Mouse (Mus musculus) limb, embryonic 14.5 days (tissue): ENCODE measurements around the gene Dbndd2. TPM values are rescaled to one million over a fixed set of nuclear protein-coding genes. Genes with fewer than 3 reads are reported as not detected.

Source experiments
- ATAC-seq: fragments of 200-750 bp; cut with Nextera tagmentation; 2 replicates; pipeline ENCODE4 v1.8.0; 2017; ENCODE audit warnings: low read depth, moderate number of reproducible peaks, moderate TSS enrichment; ENCODE audit not compliant: low FRiP score
- DNase-seq: peaks from one replicate; pipeline ENCODE4 v3.0.0-alpha.2; 2015; ENCODE audit warnings: low spot score
- H3K27ac ChIP-seq: fragments of 300-500 bp; sonication (generic); replicated peaks from 2 replicates; pipeline ENCODE4 v1.5.1; 2014; ENCODE audit warnings: low read depth, mild to moderate bottlenecking, low read length, moderate library complexity, mixed read lengths
- H3K27me3 ChIP-seq: fragments of 300-500 bp; sonication (generic); 2 replicates; pipeline ENCODE4 v1.6.1; 2014; ENCODE audit warnings: low read length, mixed read lengths; ENCODE audit not compliant: control insufficient read depth, insufficient read depth
- H3K36me3 ChIP-seq: fragments of 300-500 bp; sonication (generic); 2 replicates; pipeline ENCODE4 v1.6.1; 2014; ENCODE audit warnings: mild to moderate bottlenecking, low read length, moderate library complexity, mixed read lengths; ENCODE audit not compliant: control insufficient read depth, insufficient read depth
- H3K4me1 ChIP-seq: fragments of 300-500 bp; sonication (generic); 2 replicates; pipeline ENCODE4 v1.6.1; 2014; ENCODE audit warnings: antibody characterized with exemption, low read length, mixed read lengths; ENCODE audit not compliant: control insufficient read depth, insufficient read depth
- H3K4me2 ChIP-seq: fragments of 300-500 bp; sonication (generic); replicated peaks from 2 replicates; pipeline ENCODE4 v1.6.1; 2014; ENCODE audit warnings: low read depth, mild to moderate bottlenecking, low read length, moderate library complexity; ENCODE audit not compliant: severe bottlenecking
- H3K4me3 ChIP-seq: fragments of 300-500 bp; sonication (generic); replicated peaks from 2 replicates; pipeline ENCODE4 v1.5.1; 2014; ENCODE audit warnings: low read length
- H3K9ac ChIP-seq: fragments of 300-500 bp; sonication (generic); 2 replicates; pipeline ENCODE4 v1.6.1; 2014; ENCODE audit warnings: mild to moderate bottlenecking, low read depth, low read length, moderate library complexity; ENCODE audit not compliant: severe bottlenecking
- H3K9me3 ChIP-seq: fragments of 300-500 bp; sonication (generic); 2 replicates; pipeline ENCODE4 v1.6.1; 2016; ENCODE audit warnings: low read length; ENCODE audit not compliant: control insufficient read depth
- POLR2A ChIP-seq: fragments of 200-500 bp; IDR thresholded peaks from 2 replicates; pipeline ENCODE4 v1.8.0; 2012; ENCODE audit warnings: inconsistent platforms, mild to moderate bottlenecking, moderate library complexity, borderline replicate concordance; ENCODE audit not compliant: insufficient read depth, insufficient read length; ENCODE audit errors: extremely low read depth
- WGBS: fragments of 180-500 bp; shearing (Covaris S2); extraction: QIAGEN DNeasy Blood & Tissue Kit; methylation state at CpG from one replicate; pipeline ENCODE4 v1.1.7; 2014; 5-methylcytosine and 5-hydroxymethylcytosine counted together
- polyA plus RNA-seq, 2 experiments: library from polyadenylated mRNA; depleted of rRNA in 1 of 2; stranded (reverse) in 1 of 2; unstranded in 1 of 2; fragments of >200 nt; fragmentation: Nextera tagmentation in 1 of 2; extraction: Ambion mirVana in 1 of 2; gene quantifications; 2 replicates each; pipeline versions ENCODE4 v1.2.1 to v1.2.3; 2012 to 2014

The Dbndd2 gene
- polyA plus RNA-seq, 2 experiments, result 4.4 to 7.7 TPM

DNA sequence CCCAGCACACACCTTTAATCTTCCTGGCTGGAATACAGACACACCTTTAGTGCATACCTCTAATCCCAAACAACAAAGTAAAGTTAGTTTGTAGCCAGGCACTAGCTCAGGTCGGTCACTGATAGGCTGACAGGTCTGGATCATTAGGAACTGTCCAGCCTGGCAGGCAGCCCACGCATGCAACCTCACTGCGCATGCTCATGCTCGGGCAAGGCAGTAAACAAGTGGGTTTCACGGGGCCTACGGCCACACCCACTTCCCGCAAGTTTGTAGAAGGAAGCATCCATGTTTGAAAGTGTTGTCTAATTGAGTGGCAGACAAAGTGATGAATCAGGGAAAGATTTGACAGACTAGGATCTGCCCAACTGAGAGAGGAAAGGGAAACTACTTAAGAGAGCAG lies 56.7 kb downstream of the Dbndd2 start:
- H3K4me2 ChIP-seq, result no peak overlapping the region
- H3K27ac ChIP-seq, result no peak overlapping the region
- no peak overlapping the region for H3K9ac ChIP-seq
- no peaks in the 10 kb centered on the region for H3K36me3 ChIP-seq
- DNase-seq (no peak), ATAC-seq (no peak)
- TF ChIP-seq POLR2A, result no peak
- no peaks in the 10 kb centered on the region for H3K9me3 ChIP-seq
- 79% methylated on average over 7 of the region's 7 CpGs for WGBS
- H3K27me3 ChIP-seq, result no peaks in the 10 kb centered on the region
- H3K4me1 ChIP-seq, result no peaks in the 10 kb centered on the region
- H3K4me3 ChIP-seq, result no peak overlapping the region

Other genes starting within 250 kb of the Dbndd2 start
- gene Svs2, start 247.6 kb upstream of the Dbndd2 start, polyA plus RNA-seq (2012; rRNA removed), result not detected in 2 replicates
- not detected in 2 replicates for gene Svs2, start 247.6 kb upstream of the Dbndd2 start, polyA plus RNA-seq (2014; fragmentation: Nextera tagmentation; extraction: Ambion mirVana)
- not detected in 2 replicates for gene Svs3b, start 229.5 kb upstream of the Dbndd2 start, polyA plus RNA-seq (2012; rRNA removed)
- not detected in 2 replicates for gene Svs3b, start 229.5 kb upstream of the Dbndd2 start, polyA plus RNA-seq (2014; fragmentation: Nextera tagmentation; extraction: Ambion mirVana)
- gene Svs4, start 207.6 kb upstream of the Dbndd2 start, polyA plus RNA-seq (2012; rRNA removed), result not detected in 2 replicates
- not detected in 2 replicates for gene Svs4, start 207.6 kb upstream of the Dbndd2 start, polyA plus RNA-seq (2014; fragmentation: Nextera tagmentation; extraction: Ambion mirVana)
- gene Svs3a, start 196.8 kb upstream of the Dbndd2 start, polyA plus RNA-seq (2012; rRNA removed), result not detected in 2 replicates
- gene Svs3a, start 196.8 kb upstream of the Dbndd2 start, polyA plus RNA-seq (2014; fragmentation: Nextera tagmentation; extraction: Ambion mirVana), result not detected in 2 replicates
- gene Svs6, start 169.4 kb upstream of the Dbndd2 start, polyA plus RNA-seq (2012; rRNA removed), result not detected in 2 replicates
- not detected in 2 replicates for gene Svs6, start 169.4 kb upstream of the Dbndd2 start, polyA plus RNA-seq (2014; fragmentation: Nextera tagmentation; extraction: Ambion mirVana)
- not detected in 2 replicates for gene Svs5, start 153.4 kb upstream of the Dbndd2 start, polyA plus RNA-seq (2012; rRNA removed)
- gene Svs5, start 153.4 kb upstream of the Dbndd2 start, polyA plus RNA-seq (2014; fragmentation: Nextera tagmentation; extraction: Ambion mirVana), result not detected in 2 replicates
- gene Slpi, start 97.0 kb upstream of the Dbndd2 start, polyA plus RNA-seq (2012; rRNA removed), result 3.9 and 5.1 TPM in 2 replicates
- 1.1 and 2.1 TPM in 2 replicates for gene Slpi, start 97.0 kb upstream of the Dbndd2 start, polyA plus RNA-seq (2014; fragmentation: Nextera tagmentation; extraction: Ambion mirVana)
- gene Rbpjl, start 83.0 kb upstream of the Dbndd2 start, polyA plus RNA-seq (2012; rRNA removed), result 2.7 and 3.9 TPM in 2 replicates
- 0.45 and 0.76 TPM in 2 replicates for gene Rbpjl, start 83.0 kb upstream of the Dbndd2 start, polyA plus RNA-seq (2014; fragmentation: Nextera tagmentation; extraction: Ambion mirVana)
- 362 and 495 TPM in 2 replicates for gene Matn4, start 80.9 kb upstream of the Dbndd2 start, polyA plus RNA-seq (2012; rRNA removed)
- gene Matn4, start 80.9 kb upstream of the Dbndd2 start, polyA plus RNA-seq (2014; fragmentation: Nextera tagmentation; extraction: Ambion mirVana), result 30.2 and 39.9 TPM in 2 replicates
- 27.4 and 29.7 TPM in 2 replicates for gene Sdc4, start 42.2 kb upstream of the Dbndd2 start, polyA plus RNA-seq (2012; rRNA removed)
- gene Sdc4, start 42.2 kb upstream of the Dbndd2 start, polyA plus RNA-seq (2014; fragmentation: Nextera tagmentation; extraction: Ambion mirVana), result 65.9 and 68.2 TPM in 2 replicates
- gene Sys1, start 29.1 kb upstream of the Dbndd2 start, polyA plus RNA-seq (2012; rRNA removed), result 48.4 and 68.8 TPM in 2 replicates
- 73.1 TPM in 2 replicates for gene Sys1, start 29.1 kb upstream of the Dbndd2 start, polyA plus RNA-seq (2014; fragmentation: Nextera tagmentation; extraction: Ambion mirVana)
- 9.0 and 10.4 TPM in 2 replicates for gene Gm20458, start 25.1 kb upstream of the Dbndd2 start, polyA plus RNA-seq (2012; rRNA removed)
- gene Gm20458, start 25.1 kb upstream of the Dbndd2 start, polyA plus RNA-seq (2014; fragmentation: Nextera tagmentation; extraction: Ambion mirVana), result 12.2 and 14.3 TPM in 2 replicates
- gene Trp53tg5, start 12.4 kb upstream of the Dbndd2 start, polyA plus RNA-seq (2012; rRNA removed), result not detected in 2 replicates
- 0.22 TPM in 1 of 2 replicates, not detected in the other for gene Trp53tg5, start 12.4 kb upstream of the Dbndd2 start, polyA plus RNA-seq (2014; fragmentation: Nextera tagmentation; extraction: Ambion mirVana)
- gene Pigt, start 11.4 kb downstream of the Dbndd2 start, polyA plus RNA-seq (2012; rRNA removed), result 99.5 and 142 TPM in 2 replicates
- gene Pigt, start 11.4 kb downstream of the Dbndd2 start, polyA plus RNA-seq (2014; fragmentation: Nextera tagmentation; extraction: Ambion mirVana), result 72.4 and 81.4 TPM in 2 replicates
- 30.4 and 31.0 TPM in 2 replicates for gene Wfdc2, start 76.3 kb downstream of the Dbndd2 start, polyA plus RNA-seq (2012; rRNA removed)
- 27.3 and 44.0 TPM in 2 replicates for gene Wfdc2, start 76.3 kb downstream of the Dbndd2 start, polyA plus RNA-seq (2014; fragmentation: Nextera tagmentation; extraction: Ambion mirVana)
- gene Spint3, start 87.4 kb downstream of the Dbndd2 start, polyA plus RNA-seq (2012; rRNA removed), result not detected in 2 replicates
- not detected in 2 replicates for gene Spint3, start 87.4 kb downstream of the Dbndd2 start, polyA plus RNA-seq (2014; fragmentation: Nextera tagmentation; extraction: Ambion mirVana)
- gene Wfdc6a, start 99.3 kb downstream of the Dbndd2 start, polyA plus RNA-seq (2012; rRNA removed), result 0.37 and 0.55 TPM in 2 replicates
- gene Wfdc6a, start 99.3 kb downstream of the Dbndd2 start, polyA plus RNA-seq (2014; fragmentation: Nextera tagmentation; extraction: Ambion mirVana), result 0.25 and 0.53 TPM in 2 replicates
- not detected in 2 replicates for gene Eppin, start 107.5 kb downstream of the Dbndd2 start, polyA plus RNA-seq (2012; rRNA removed)
- not detected in 2 replicates for gene Eppin, start 107.5 kb downstream of the Dbndd2 start, polyA plus RNA-seq (2014; fragmentation: Nextera tagmentation; extraction: Ambion mirVana)
- not detected in 2 replicates for gene Wfdc6b, start 127.4 kb downstream of the Dbndd2 start, polyA plus RNA-seq (2012; rRNA removed)
- gene Wfdc6b, start 127.4 kb downstream of the Dbndd2 start, polyA plus RNA-seq (2014; fragmentation: Nextera tagmentation; extraction: Ambion mirVana), result not detected in 2 replicates
- gene Wfdc8, start 127.5 kb downstream of the Dbndd2 start, polyA plus RNA-seq (2012; rRNA removed), result not detected in 2 replicates
- gene Wfdc8, start 127.5 kb downstream of the Dbndd2 start, polyA plus RNA-seq (2014; fragmentation: Nextera tagmentation; extraction: Ambion mirVana), result not detected in 2 replicates
- gene Wfdc16, start 152.7 kb downstream of the Dbndd2 start, polyA plus RNA-seq (2012; rRNA removed), result not detected in 2 replicates
- not detected in 2 replicates for gene Wfdc16, start 152.7 kb downstream of the Dbndd2 start, polyA plus RNA-seq (2014; fragmentation: Nextera tagmentation; extraction: Ambion mirVana)
- 0.31 and 0.37 TPM in 2 replicates for gene Wfdc10, start 169.9 kb downstream of the Dbndd2 start, polyA plus RNA-seq (2012; rRNA removed)
- 0.68 TPM in 1 of 2 replicates, not detected in the other for gene Wfdc10, start 169.9 kb downstream of the Dbndd2 start, polyA plus RNA-seq (2014; fragmentation: Nextera tagmentation; extraction: Ambion mirVana)
- not detected in 2 replicates for gene Wfdc9, start 170.5 kb downstream of the Dbndd2 start, polyA plus RNA-seq (2012; rRNA removed)
- not detected in 2 replicates for gene Wfdc9, start 170.5 kb downstream of the Dbndd2 start, polyA plus RNA-seq (2014; fragmentation: Nextera tagmentation; extraction: Ambion mirVana)
- gene Wfdc11, start 188.0 kb downstream of the Dbndd2 start, polyA plus RNA-seq (2012; rRNA removed), result not detected in 2 replicates
- gene Wfdc11, start 188.0 kb downstream of the Dbndd2 start, polyA plus RNA-seq (2014; fragmentation: Nextera tagmentation; extraction: Ambion mirVana), result not detected in 2 replicates
- gene Wfdc13, start 199.0 kb downstream of the Dbndd2 start, polyA plus RNA-seq (2012; rRNA removed), result 0.06 and 0.08 TPM in 2 replicates
- gene Wfdc13, start 199.0 kb downstream of the Dbndd2 start, polyA plus RNA-seq (2014; fragmentation: Nextera tagmentation; extraction: Ambion mirVana), result 0.18 TPM in 1 of 2 replicates, not detected in the other
- gene Spint4, start 212.4 kb downstream of the Dbndd2 start, polyA plus RNA-seq (2012; rRNA removed), result not detected in 2 replicates
- not detected in 2 replicates for gene Spint4, start 212.4 kb downstream of the Dbndd2 start, polyA plus RNA-seq (2014; fragmentation: Nextera tagmentation; extraction: Ambion mirVana)
- gene Spint5, start 229.2 kb downstream of the Dbndd2 start, polyA plus RNA-seq (2012; rRNA removed), result not detected in 2 replicates
- not detected in 2 replicates for gene Spint5, start 229.2 kb downstream of the Dbndd2 start, polyA plus RNA-seq (2014; fragmentation: Nextera tagmentation; extraction: Ambion mirVana)